Mouse (Mus musculus) cerebellum, adult 2 months (tissue): ENCODE data around the gene Acsbg1. TPM values are rescaled to one million over a fixed set of nuclear protein-coding genes. Genes with fewer than 3 reads are reported as not detected.

Source experiments
- DNase-seq, 2 experiments: peaks; one replicate each; pipeline ENCODE4 v3.0.0; 2021
- H3K27ac ChIP-seq: fragments of 200-500 bp; 2 replicates; pipeline ENCODE4 v1.5.1; 2012; ENCODE audit warnings: low read length, control low read depth, inconsistent platforms; ENCODE audit not compliant: insufficient read depth
- H3K27me3 ChIP-seq: fragments of 200-500 bp; 2 replicates; pipeline ENCODE4 v1.6.1; 2012; ENCODE audit warnings: inconsistent platforms, mild to moderate bottlenecking, low read length, moderate library complexity; ENCODE audit not compliant: control insufficient read depth, insufficient read depth
- H3K4me1 ChIP-seq: fragments of 200-500 bp; 2 replicates; pipeline ENCODE4 v1.6.1; 2011; ENCODE audit warnings: low read length; ENCODE audit not compliant: control insufficient read depth, insufficient read depth
- H3K4me3 ChIP-seq: fragments of 200-500 bp; replicated peaks from 2 replicates; pipeline ENCODE3; 2011; ENCODE audit warnings: mild to moderate bottlenecking, low read depth, low read length, control low read depth; ENCODE audit not compliant: insufficient read depth
- CTCF ChIP-seq: fragments of 200-500 bp; IDR thresholded peaks from 2 replicates; pipeline ENCODE4 v1.5.1; 2011; ENCODE audit warnings: low read depth, mild to moderate bottlenecking, control low read depth, low read length, moderate library complexity, borderline replicate concordance; ENCODE audit not compliant: insufficient read depth
- POLR2A ChIP-seq: fragments of 200-500 bp; IDR thresholded peaks from 2 replicates; pipeline ENCODE4 v1.6.1; 2011; ENCODE audit warnings: low read length, control low read depth, borderline replicate concordance; ENCODE audit not compliant: insufficient read depth
- WGBS: fragments of 180-500 bp; shearing (Covaris S2); methylation state at CpG from one replicate; pipeline ENCODE4 v1.1.7; 2018; 5-methylcytosine and 5-hydroxymethylcytosine counted together
- polyA plus RNA-seq: library from polyadenylated mRNA; depleted of rRNA; stranded (reverse); fragments of >200 nt; gene quantifications from 2 replicates; pipeline ENCODE4 v1.2.3, GENCODE M21; 2012

Acsbg1 gene
- polyA plus RNA-seq, 1 experiment = 270 TPM

GRCm38 (mm10) chr9:54683814-54684605 is 22.3 kb upstream of the Acsbg1 start:
- TF ChIP-seq POLR2A (no peak), CTCF (no peak)
- Histone ChIP-seq H3K27ac (no peak overlapping the region), H3K27me3 (no peaks in the 10 kb centered on the region), H3K4me3 (no peak overlapping the region), H3K4me1 (no peaks in the 10 kb centered on the region)
- WGBS = 77% methylated on average over 7 of the region's 7 CpGs
- DNase-seq = no peak

- peak; percentile 63 to 81 for DNase-seq
- no peak for TF ChIP-seq POLR2A
- no peak for TF ChIP-seq CTCF
- no peaks in the 10 kb centered on the region for H3K4me1 ChIP-seq
- H3K4me3 ChIP-seq = no peak overlapping the region
- WGBS = 33% methylated on average over 4 of the region's 4 CpGs
- no peak overlapping the region for H3K27ac ChIP-seq
- H3K27me3 ChIP-seq = no peaks in the 10 kb centered on the region
These were observed 21.2 kb upstream of the Acsbg1 start for GRCm38 (mm10) chr9:54682846-54683245.

- peak; percentile 79 for TF ChIP-seq CTCF
- TF ChIP-seq POLR2A = no peak
- Histone ChIP-seq H3K4me3 (peak overlapping the region; percentile 58), H3K4me1 (no peaks in the 10 kb centered on the region), H3K27me3 (no peaks in the 10 kb centered on the region), H3K27ac (no peak overlapping the region)
- 2% methylated on average over 14 of the region's 14 CpGs for WGBS
- peak; percentile 72 to 86 for DNase-seq
These were observed 14.9 kb upstream of the Acsbg1 start for GRCm38 (mm10) chr9:54676531-54676986.

GRCm38 (mm10) chr9:54673887-54674286 is 12.2 kb upstream of the Acsbg1 start:
- no peak for DNase-seq
- H3K27ac ChIP-seq = no peak overlapping the region
- TF ChIP-seq CTCF (no peak), POLR2A (no peak)
- H3K4me1 ChIP-seq = no peaks in the 10 kb centered on the region; the same call in 1 of the 2 replicates
- no peaks in the 10 kb centered on the region for H3K27me3 ChIP-seq
- WGBS = 90% methylated on average over 13 of the region's 13 CpGs
- no peak overlapping the region for H3K4me3 ChIP-seq

GRCm38 (mm10) chr9:54671962-54672361 is 10.3 kb upstream of the Acsbg1 start:
- no peak overlapping the region for H3K27ac ChIP-seq
- 44% methylated on average over 3 of the region's 3 CpGs for WGBS
- TF ChIP-seq CTCF (no peak), POLR2A (no peak)

GRCm38 (mm10) chr9:54668455-54668854 is 6.8 kb upstream of the Acsbg1 start:
- H3K27me3 ChIP-seq = no peaks in the 10 kb centered on the region
- TF ChIP-seq POLR2A (no peak), CTCF (no peak)
- 6% methylated on average over 4 of the region's 4 CpGs for WGBS
- no peak overlapping the region for H3K4me3 ChIP-seq
- H3K27ac ChIP-seq = peak overlapping the region; percentile 50
- peaks cover 6% of the 10 kb centered on the region; the same call in 1 of the 2 replicates for H3K4me1 ChIP-seq
- peak; percentile 49 to 79 for DNase-seq

More at GRCm38 (mm10) chr9:54671962-54672361, 10.3 kb upstream of the Acsbg1 start:
- Histone ChIP-seq H3K27me3 (no peaks in the 10 kb centered on the region), H3K4me1 (peaks cover 6% of the 10 kb centered on the region; the same call in 1 of the 2 replicates), H3K4me3 (no peak overlapping the region)
- no peak for DNase-seq

GRCm38 (mm10) chr9:54666116-54666515 is 4.4 kb upstream of the Acsbg1 start:
- no peak for DNase-seq
- no peak overlapping the region for H3K4me3 ChIP-seq
- WGBS = 98% methylated on average over 3 of the region's 3 CpGs
- H3K4me1 ChIP-seq = peaks cover 6% of the 10 kb centered on the region; the same call in 1 of the 2 replicates
- H3K27ac ChIP-seq = no peak overlapping the region
- H3K27me3 ChIP-seq = no peaks in the 10 kb centered on the region
- TF ChIP-seq POLR2A (no peak), CTCF (no peak)

- no peaks in the 10 kb centered on the region for H3K27me3 ChIP-seq
- no peak overlapping the region for H3K27ac ChIP-seq
- peak in 1 of 2 experiments; percentile 23 for DNase-seq
- WGBS = 38% methylated on average over 9 of the region's 9 CpGs
- no peak overlapping the region for H3K4me3 ChIP-seq
- H3K4me1 ChIP-seq = peaks cover 6% of the 10 kb centered on the region; the same call in 1 of the 2 replicates
- TF ChIP-seq CTCF (no peak), POLR2A (no peak)
These were observed 2.7 kb upstream of the Acsbg1 start for GRCm38 (mm10) chr9:54664358-54664757.
